In the genomic region with DNA sequence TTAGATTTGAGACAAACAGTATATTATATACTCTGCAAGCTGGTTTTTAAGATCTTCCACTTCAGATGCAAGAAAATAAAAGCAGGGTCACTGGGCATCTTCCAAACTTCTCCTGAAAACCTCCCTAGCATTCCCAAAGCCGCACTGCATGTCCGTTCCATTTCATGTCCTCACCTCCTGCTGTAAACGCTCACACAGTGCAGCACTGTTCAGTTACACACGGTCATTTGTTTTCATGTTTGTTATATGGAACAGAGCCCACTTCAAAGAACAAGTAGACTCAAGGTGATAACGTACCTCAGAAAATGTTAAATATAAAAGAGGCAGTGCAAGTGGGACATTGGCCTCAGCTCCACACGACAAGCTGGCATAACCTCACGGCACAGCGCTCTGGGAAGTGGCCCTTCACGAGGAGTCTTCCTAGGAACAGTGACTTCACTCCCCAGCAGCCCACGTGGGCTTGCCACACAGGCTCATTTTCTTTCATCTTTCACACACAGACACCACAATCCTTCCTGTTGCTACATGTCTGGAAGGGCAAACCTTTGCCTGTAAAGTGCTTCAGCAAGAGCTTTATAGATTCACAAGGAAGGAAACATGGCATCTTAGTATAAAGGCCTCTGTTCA, we compare ENCODE assay signal across 11 mouse cellular contexts. TPM values are rescaled to one million over a fixed set of nuclear protein-coding genes. Genes with fewer than 3 reads are reported as not detected.
DNase-seq lines count a peak whose midpoint lies in the region; ATAC-seq and TF ChIP-seq lines count a peak whose summit lies in the region.
"Had no signal": no experiment of that assay in that cellular context is flagged by ENCODE, and none has a peak within 500 bp of the region (broad histone marks: within the 10 kb centered on the region; RNA-seq: fewer than 3 reads in every experiment).

No protein-coding gene starts in this region.

- 0 out of 2 replicates have a peak, but pooled peaks have one; percentile 49 for ATAC-seq in kidney, embryonic 15.5 days (replicated peaks; ENCODE audit: low FRiP score)
- no peak for ATAC-seq in embryonic facial prominence, embryonic 15.5 days (ENCODE audit: insufficient number of reproducible peaks, low FRiP score, low TSS enrichment, low read depth)

- H3K4me3 ChIP-seq in kidney, embryonic 15.5 days (replicated peaks): no peak overlapping the region
- H3K4me3 ChIP-seq in embryonic facial prominence, embryonic 15.5 days (replicated peaks): no peak overlapping the region
- H3K4me3 ChIP-seq in cerebellum, adult 2 months (replicated peaks; ENCODE audit: insufficient read depth, low read depth, low read length): no peak overlapping the region
- H3K4me3 ChIP-seq: embryonic facial prominence, embryonic 12.5 days; myocyte had no signal

- H3K9ac ChIP-seq in kidney, embryonic 15.5 days: no peak overlapping the region
- no peak overlapping the region for H3K9ac ChIP-seq in embryonic facial prominence, embryonic 15.5 days
- H3K9ac ChIP-seq: embryonic facial prominence, embryonic 12.5 days had no signal

- TF ChIP-seq POLR2A in cerebellum, adult 2 months (IDR thresholded peaks at IDR 0.05; ENCODE audit: borderline replicate concordance, insufficient read depth, low read length): no peak

- 0 out of 2 replicates have a peak overlapping the region, but pooled peaks have one; percentile 28 for H3K27ac ChIP-seq in kidney, embryonic 15.5 days
- peak overlapping the region; percentile 73 for H3K27ac ChIP-seq in embryonic facial prominence, embryonic 15.5 days (replicated peaks)
- H3K27ac ChIP-seq in cerebellum, adult 2 months (ENCODE audit: insufficient read depth, low read length): no peak overlapping the region
- H3K27ac ChIP-seq: embryonic facial prominence, embryonic 12.5 days had no signal

- H3K27me3 ChIP-seq in kidney, embryonic 15.5 days: no peaks in the 10 kb centered on the region
- no peaks in the 10 kb centered on the region for H3K27me3 ChIP-seq in embryonic facial prominence, embryonic 15.5 days
- no peaks in the 10 kb centered on the region for H3K27me3 ChIP-seq in cerebellum, adult 2 months (ENCODE audit: control insufficient read depth, insufficient read depth, low read length)
- H3K27me3 ChIP-seq: embryonic facial prominence, embryonic 12.5 days had no signal

- H3K9me3 ChIP-seq in kidney, embryonic 15.5 days (replicated peaks): no peaks in the 10 kb centered on the region
- H3K9me3 ChIP-seq in embryonic facial prominence, embryonic 15.5 days (replicated peaks): no peaks in the 10 kb centered on the region
- H3K9me3 ChIP-seq: embryonic facial prominence, embryonic 12.5 days had no signal

- H3K4me2 ChIP-seq in kidney, embryonic 15.5 days: no peak overlapping the region
- H3K4me2 ChIP-seq in embryonic facial prominence, embryonic 15.5 days (replicated peaks): no peak overlapping the region; the same call in 1 of the 2 replicates
- H3K4me2 ChIP-seq: embryonic facial prominence, embryonic 12.5 days had no signal

- H3K36me3 ChIP-seq in kidney, embryonic 15.5 days: peaks cover 5% of the 10 kb centered on the region
- peaks cover 8% of the 10 kb centered on the region for H3K36me3 ChIP-seq in embryonic facial prominence, embryonic 15.5 days

- H3K4me1 ChIP-seq in kidney, embryonic 15.5 days: peaks cover 14% of the 10 kb centered on the region
- H3K4me1 ChIP-seq in embryonic facial prominence, embryonic 15.5 days: peaks cover 8% of the 10 kb centered on the region
- peaks cover 13% of the 10 kb centered on the region; the same call in 1 of the 2 replicates for H3K4me1 ChIP-seq in cerebellum, adult 2 months (ENCODE audit: control insufficient read depth, insufficient read depth, low read length)

- no peak for TF ChIP-seq CTCF in cerebellum, adult 2 months (IDR thresholded peaks at IDR 0.05; ENCODE audit: borderline replicate concordance, insufficient read depth, low read depth, low read length)

- peak; percentile 14 for DNase-seq in embryo, embryonic 11 days
- DNase-seq in embryo, embryonic 9.5 days (ENCODE audit: extremely low spot score): no peak
- DNase-seq in kidney, postnatal 36 days: no peak
- DNase-seq in mesoderm, embryonic 11.5 days (ENCODE audit: low read depth, low spot score): peak; percentile 14
- DNase-seq in cerebellum, adult 2 months: no peak
- no peak for DNase-seq in testis, postnatal 10 days (ENCODE audit: low spot score)
- DNase-seq: spleen, adult 18-20 months had no signal

- 56% methylated on average over 10 of the region's 10 CpGs for WGBS in kidney, embryonic 15.5 days
- WGBS in embryonic facial prominence, embryonic 15.5 days: 55% methylated on average over 10 of the region's 10 CpGs
- WGBS in cerebellum, adult 2 months: 18% methylated on average over 10 of the region's 10 CpGs

RNA-seq across cellular contexts. Expression of a gene that starts 8.3 kb away (rescaled TPM):
- 32.0 and 33.5 TPM in 2 replicates for polyA plus RNA-seq in kidney, embryonic 15.5 days (2015; fragmentation: Nextera tagmentation; extraction: Ambion mirVana)
- 26.9 and 28.0 TPM in 2 replicates for polyA plus RNA-seq in embryonic facial prominence, embryonic 15.5 days (2015; fragmentation: Nextera tagmentation; extraction: Ambion mirVana)
- polyA plus RNA-seq in cerebellum, adult 2 months (2012; rRNA removed): 47.0 and 48.8 TPM in 2 replicates

RNA-seq across cellular contexts. Expression of a gene that starts 36.4 kb away (rescaled TPM):
- polyA plus RNA-seq in kidney, embryonic 15.5 days (2015; fragmentation: Nextera tagmentation; extraction: Ambion mirVana): 16.8 and 17.8 TPM in 2 replicates
- polyA plus RNA-seq in embryonic facial prominence, embryonic 15.5 days (2015; fragmentation: Nextera tagmentation; extraction: Ambion mirVana): 13.7 and 15.4 TPM in 2 replicates
- polyA plus RNA-seq in cerebellum, adult 2 months (2012; rRNA removed): 6.1 and 6.5 TPM in 2 replicates

Comparison
In these comparisons a context has a peak if more than half of its experiments do, and no peak if none do; other contexts are left out.
1. DNase-seq: peak in embryo, embryonic 11 days (single experiment) and mesoderm, embryonic 11.5 days (single experiment); none in embryo, embryonic 9.5 days (single experiment), kidney, postnatal 36 days (0 of 2), cerebellum, adult 2 months (0 of 2) and testis, postnatal 10 days (single experiment).